Mouse (Mus musculus) heart, postnatal 36 days (tissue): ENCODE data around the gene Myom3. TPM values are rescaled to one million over a fixed set of nuclear protein-coding genes. Genes with fewer than 3 reads are reported as not detected.
"Not testable (repeated sequence)": the region's sequence is repeated elsewhere in the genome, so short reads cannot be mapped to it uniquely, and the experiment has no call there.

ENCODE experiments used
- DNase-seq, 2 experiments: peaks; one replicate each; pipeline ENCODE4 v3.0.0; 2021 to 2022
- intact Hi-C: fragments of 180-260 bp; cut with DNase I; formaldehyde crosslinking; loops from one replicate; pipeline ENCODE4 v1.15.1; 2025
- total RNA-seq, 2 experiments: library from RNA; stranded (reverse); gene quantifications; 2 replicates each; pipeline ENCODE4 v1.2.3; 2021

Myom3 gene
- total RNA-seq: under 1 TPM; 0.86 to 0.95 TPM

DNA sequence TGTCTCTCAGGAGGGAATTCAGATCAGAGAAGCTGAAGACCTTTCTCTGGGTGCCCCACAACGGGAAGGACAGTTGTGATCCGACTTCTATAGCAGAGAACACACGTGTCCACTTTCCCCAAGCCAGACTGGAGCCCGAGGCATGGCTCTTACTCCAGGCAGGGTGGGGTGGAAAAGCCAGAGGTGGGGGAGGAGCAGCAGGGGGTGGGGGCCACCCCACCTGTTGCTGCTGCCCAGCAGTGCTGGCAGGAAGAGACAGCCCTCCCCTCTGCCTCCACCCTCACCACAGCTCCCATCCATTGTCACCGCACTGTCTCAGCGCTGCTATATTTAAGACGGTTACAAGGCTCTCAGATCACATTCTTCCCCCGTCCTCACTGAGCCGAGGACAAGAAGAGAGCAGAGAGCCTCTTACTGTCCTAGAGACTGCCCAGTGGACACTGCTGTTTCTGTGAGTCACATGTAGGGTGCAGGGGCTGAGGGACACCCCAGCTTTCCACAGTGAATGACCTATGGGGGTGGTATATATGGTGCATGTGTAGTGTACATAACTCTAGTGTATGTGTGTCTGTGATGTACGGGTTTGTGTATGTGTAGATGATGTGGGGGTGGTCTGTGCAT is at the start of gene Myom3:
TSS of gene Myom3 (plus strand) at position 360 of the 621 bp plus-strand sequence.
- intact Hi-C loops: loop anchor here (2.0 kb wide), 1 partner anchor 51 kb away; no protein-coding TSS in a partner anchor
- DNase-seq: no peak

DNA sequence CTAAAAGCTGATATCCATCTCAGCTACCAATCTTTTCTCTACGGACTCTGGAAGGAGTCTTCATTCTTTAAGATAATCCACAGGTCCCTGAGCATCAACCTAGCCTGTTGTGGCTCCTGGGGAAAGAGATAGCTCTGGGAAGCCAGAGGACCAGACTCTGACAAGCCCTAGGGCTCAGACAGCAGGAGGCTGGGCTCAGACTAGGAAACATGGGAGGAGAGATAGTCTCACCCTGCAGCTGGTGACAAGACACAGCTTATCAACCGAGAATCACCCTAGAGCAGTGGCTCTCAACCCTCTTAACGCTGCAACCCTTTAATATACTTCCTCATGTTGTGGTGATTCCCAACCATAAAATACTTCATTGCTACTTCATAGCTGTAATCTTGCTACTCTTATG is 49.1 kb upstream of the Myom3 start:
- intact Hi-C loops: no loop called here

DNA sequence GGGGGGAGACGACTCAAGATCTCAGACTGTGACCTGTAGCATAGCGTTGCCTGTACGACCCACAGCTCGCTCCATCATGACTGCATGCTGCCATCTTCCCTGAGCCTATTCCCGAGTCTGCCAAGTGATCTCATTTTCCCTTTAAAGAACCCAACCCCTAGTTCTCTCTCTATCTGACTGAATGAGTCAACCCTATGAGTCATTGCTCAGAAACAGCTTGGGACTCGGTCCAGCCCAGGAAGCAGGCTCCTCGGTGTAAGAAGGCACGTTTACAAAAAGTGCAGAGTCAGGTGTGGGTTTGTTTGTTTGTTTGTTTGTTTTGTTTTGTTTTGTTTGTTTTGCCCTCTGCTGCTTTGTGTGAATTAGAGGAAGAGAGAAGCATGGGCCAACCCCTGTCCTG is 44.7 kb upstream of the Myom3 start:
- intact Hi-C loops: no loop called here
- DNase-seq: no peak

More for the DNA sequence above, 49.1 kb upstream of the Myom3 start:
- DNase-seq: no peak

DNA sequence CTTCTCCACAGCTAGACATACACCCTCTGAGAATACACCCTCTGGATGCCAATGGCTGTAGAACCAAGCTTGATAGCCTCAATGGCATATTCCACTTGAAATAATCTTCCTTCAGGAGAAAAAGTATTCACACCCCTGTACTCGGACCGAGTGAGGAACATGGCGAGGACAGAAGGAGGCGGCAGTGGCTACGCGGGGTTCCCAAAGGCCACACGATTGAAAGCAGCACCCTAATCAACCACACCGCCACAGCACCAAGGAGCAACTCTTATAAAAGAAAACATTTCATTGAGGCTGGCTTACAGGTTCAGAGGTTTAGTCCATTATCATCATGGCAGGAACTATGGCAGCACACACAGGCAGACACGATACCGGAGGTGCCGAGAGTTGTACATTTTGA is 43.1 kb upstream of the Myom3 start:
- intact Hi-C loops, DNase-seq: not testable (repeated sequence)

DNA sequence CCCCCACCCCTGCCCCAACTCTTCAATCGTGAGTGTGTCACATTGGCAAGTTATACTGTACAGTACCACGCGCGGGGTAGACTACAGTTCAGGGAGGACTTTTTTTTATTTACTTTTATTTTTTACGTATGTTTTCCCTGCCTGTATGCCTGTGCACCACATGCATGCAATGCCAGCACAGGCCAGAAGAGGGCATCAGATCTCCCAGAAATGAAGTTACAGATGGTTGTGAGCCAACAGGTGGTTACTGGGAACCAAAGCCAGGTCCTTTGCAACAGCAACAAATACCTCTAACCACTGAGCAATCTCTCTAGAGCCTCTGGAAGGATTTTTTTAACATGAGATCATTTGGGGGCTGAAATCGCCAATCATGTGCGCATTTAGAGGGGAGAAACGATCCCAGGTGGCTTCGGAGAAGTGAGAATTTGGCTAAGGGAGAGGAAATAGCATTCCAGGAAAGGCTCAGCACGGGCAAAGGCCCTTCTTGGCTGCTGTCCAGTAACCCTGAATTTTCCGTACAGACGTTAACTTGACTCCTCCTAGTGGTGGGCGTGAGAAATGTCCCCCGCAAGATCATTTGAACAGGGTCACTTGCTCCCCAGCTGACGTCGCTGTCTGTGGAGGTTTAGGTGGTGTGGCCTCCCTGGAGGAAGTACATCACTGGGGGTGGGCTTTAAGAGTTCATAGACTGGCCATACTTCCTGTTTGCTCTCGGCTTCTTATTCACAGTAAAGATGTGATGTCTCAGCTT is 36.8 kb upstream of the Myom3 start:
- no peak for DNase-seq
- intact Hi-C loops: no loop called here

DNA sequence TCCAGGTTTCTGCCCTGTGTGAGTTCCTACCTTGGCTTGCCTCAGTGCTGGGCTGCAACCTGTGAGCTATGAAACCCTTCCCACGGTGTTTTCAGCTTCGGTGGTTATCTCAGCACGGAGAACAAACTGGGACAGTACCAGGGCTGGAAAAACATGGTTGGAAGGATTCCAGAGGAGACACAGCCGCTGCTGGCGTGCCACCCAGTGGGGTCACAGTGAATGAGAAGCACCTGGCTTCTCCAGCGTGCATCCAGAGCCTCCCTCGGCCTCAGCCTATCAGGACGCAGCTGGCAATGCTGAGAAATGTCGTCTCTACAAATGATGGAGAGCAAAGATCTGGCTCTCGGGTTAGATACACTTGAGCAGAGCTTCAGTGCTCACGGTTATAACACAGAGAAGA is 33.1 kb upstream of the Myom3 start:
- DNase-seq: peak in 1 of 2 experiments; percentile 25
- intact Hi-C loops: no loop called here

DNA sequence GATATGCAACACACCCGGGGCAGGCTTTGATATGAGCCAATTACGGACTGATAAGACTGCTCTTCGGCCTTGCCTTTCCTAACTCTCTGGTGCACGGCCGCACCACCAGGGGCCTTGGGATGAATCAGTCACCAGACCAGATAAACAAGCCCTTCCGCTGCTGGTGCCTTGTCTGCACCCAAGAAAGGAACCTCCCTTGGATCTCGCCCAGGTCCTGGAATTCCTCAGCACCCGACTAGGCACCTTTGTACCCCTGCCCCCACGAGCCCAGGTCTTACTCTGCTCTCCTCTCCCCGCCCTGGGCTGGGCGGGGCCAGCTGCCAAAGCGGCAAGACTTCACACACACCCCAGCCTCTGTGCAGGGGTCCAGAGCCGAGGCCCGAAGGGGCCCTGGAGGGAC is 31.7 kb upstream of the Myom3 start, which contains the start of gene Il22ra1:
TSS of gene Il22ra1 (plus strand) at position 356 of the 400 bp plus-strand sequence.
- intact Hi-C loops: no loop called here
- DNase-seq: no peak

DNA sequence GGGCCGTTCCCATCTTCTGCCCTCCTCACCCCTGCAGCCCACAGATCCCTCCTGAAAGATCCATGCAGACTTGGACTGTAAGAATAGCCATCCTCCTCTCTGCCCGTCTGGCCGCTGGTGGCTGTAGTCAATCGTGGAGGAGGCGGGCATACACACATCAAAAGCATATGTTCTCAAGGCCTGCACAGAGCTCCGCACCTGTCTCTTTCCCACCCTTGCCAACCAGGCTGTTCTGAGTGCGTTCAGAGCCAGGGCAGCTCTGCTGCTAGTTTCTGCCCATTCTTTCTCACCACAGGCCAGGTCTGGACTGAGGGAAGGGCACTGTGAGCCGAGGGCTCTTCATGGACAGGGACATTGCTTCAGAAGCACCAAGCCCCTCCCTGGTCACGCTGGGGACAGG is 29.3 kb upstream of the Myom3 start:
- no peak for DNase-seq
- intact Hi-C loops: loop anchor here (2.0 kb wide), 1 partner anchor 33 kb away; no protein-coding TSS in a partner anchor

DNA sequence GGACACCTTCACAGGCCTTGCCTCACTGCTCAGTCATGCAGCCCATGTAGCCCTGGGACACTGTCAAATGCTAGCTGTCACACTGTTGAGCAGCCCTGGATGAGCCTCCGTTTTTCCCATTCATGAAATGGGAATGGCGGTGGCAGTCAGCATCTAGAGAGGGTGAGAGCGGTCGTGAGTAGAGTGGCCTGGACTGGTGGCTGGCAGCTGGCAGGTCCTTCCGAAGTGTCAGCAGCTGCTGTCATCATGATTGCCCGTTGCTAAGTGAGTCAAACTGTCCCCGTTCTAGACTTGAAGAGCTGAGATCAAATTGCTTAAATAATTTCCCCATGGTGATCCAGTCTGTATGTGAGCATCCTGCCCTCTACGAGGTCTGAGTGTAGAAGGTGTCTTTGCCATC is 28.6 kb upstream of the Myom3 start:
- intact Hi-C loops: loop anchor here (2.0 kb wide), 1 partner anchor 32 kb away; no protein-coding TSS in a partner anchor
- DNase-seq: no peak

DNA sequence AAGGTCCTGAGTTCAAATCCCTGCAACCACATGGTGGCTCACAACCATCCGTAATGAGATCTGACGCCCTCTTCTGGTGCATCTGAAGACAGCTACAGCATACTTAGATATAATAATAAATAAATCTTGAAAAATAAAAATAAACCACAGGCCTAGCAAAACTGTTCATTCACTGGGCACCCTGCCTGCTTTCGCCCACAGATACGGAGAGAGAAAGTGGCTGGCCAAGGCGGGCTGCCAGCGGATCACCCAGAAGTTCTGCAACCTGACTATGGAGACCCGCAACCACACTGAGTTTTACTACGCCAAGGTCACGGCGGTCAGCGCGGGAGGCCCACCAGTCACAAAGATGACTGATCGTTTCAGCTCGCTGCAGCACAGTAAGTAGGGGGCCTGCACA is 25.6 kb upstream of the Myom3 start:
- intact Hi-C loops: no loop called here
- no peak for DNase-seq

DNA sequence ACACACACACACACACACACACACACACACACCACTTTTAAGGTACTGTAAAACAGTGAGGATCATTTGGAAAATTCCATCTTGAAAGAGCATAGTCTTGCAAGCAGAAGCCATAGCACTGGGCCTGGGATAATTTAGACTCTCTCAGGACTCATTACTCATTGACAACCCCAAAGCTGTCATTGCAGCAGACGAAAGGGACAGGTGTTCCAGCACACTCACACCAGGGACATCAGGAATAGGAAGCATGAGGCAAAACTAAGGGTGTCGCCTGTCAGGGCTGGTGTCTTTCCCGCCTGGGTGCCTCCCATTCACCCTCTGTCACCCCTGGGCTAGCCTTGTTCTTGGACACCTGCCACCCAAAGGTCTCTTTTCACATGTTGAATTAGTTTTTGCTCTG is 22.6 kb upstream of the Myom3 start:
- DNase-seq: no peak
- intact Hi-C loops: no loop called here

DNA sequence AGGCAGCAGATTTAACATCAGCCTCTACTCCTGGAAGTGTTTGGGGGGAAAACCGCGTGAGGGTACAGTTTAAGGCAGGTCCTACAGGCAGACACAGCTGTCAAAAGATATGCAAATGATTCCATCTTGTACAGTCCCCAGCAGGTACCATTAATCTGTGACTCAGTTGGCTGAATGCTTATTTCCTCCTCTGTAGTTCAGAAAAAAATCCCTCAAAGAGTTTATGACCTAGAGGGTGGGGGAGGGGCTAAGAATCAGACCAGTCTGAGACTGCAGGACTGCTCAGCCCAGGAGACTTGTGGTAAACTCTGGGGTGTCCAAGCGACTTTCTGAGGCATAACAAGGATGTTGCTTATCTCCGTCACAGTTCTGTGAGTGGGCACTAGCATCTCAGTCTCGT is 21.3 kb upstream of the Myom3 start:
- intact Hi-C loops: no loop called here

DNA sequence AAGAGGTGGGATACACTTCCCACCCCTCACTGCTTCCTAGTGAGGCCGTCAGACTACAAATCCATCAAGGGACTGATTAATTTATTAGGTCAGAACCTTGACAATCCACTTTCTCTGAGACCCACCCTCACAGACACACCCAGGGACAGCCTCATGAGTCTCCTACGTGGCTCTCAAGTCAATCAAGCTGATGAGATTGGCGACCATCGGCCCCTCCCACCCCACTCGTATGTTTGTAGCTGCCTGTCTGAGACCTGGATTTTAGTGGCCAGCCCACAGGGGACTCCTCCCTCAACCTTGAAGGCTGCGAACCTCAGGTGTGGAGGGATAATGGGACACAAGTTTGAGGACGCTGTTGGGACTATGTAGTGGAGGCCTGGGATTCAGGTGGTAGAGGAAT is 20.4 kb upstream of the Myom3 start:
- DNase-seq: no peak
- intact Hi-C loops: no loop called here

More for the DNA sequence above, 21.3 kb upstream of the Myom3 start:
- DNase-seq: no peak

DNA sequence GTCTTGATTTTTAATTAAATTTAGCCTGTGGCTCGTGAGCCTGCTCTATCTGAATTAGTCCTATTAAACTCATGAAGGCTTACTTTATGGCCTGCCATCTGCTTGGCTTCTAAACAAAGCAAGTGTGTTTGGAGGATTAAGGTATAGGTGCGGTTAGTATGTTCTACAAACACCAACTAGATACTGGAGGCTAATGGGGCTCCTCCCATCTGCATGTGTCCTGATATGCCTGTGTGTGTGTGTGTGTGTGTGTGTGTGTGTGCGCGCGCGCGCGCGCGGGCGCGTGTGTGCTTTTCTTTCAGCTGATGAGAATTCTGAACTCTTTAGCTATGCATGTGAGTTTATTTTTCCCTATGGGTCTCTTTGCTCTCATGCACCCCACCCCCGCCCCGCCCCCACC is 19.8 kb upstream of the Myom3 start:
- intact Hi-C loops: no loop called here
- no peak for DNase-seq

DNA sequence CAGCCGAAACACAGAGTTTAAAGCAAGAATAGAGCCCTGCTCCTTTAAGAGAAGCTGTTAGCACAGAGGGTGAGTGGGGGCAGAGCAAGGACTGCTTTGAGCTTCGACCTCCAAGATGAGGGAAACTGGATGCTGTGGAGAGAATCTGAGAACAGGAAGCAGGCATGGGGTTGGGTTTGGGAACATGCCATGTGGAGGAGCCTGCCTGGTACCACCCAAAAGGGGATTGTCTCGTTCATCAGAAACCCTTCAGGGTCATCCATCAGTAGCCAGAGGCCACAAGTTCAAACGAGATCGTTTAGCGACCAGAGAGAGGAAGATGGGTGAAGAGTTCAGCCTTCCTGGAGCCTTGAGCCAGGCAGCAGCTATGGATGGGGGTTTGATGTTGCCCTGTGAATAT is 16.0 kb upstream of the Myom3 start:
- no peak for DNase-seq
- intact Hi-C loops: no loop called here

DNA sequence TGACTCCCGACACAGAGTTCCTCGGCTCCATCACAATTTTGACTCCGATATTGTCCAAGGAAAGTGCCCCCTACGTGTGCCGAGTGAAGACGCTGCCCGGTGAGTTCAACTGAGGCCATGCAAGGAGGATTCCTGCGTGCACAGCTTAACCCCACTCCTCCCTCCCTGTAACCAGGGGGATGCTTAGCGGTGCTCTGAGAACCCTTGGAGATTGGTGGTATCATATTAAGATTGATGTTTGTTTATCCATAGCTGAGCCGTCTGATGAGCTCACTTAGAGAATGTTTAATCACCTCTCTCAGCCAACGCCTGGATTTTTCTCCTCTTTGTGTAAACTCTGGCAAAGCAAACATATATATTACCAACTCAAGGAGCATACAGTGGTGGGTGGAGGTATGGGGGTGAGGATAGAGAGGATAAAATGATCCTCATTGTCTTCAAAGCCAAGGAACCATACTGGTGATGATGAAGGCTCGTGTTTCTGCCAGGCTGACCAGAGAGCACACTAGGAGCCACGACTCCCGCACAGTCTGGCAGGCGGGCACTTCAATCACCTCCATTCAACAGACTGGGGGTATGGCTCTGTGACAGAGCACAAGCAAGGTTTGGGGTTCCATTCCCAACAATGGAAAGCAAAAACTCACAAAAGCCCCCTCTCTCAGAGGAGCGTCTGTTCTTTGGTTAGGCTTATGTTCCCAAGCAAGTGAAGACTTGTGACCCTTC is 14.6 kb upstream of the Myom3 start:
- intact Hi-C loops: no loop called here
- no peak for DNase-seq

DNA sequence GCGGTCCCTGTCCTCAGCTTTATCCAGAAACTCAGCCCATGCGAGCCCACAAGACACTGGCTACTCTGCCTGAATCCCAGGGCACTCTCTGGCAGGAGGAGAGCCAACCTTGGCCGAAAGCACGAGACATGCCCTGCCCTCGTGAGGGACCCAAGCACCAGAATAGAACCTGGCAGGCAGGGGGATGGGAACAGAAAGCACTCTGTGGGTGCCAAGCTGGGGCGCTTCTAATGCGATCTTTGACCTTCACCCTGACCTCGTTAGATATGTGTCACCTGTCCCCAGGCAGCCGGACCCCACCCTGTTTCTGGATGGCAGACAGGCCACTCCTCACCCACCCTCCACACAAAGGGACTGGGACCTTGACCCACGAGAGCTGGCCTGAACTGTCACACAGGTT is 13.9 kb upstream of the Myom3 start:
- intact Hi-C loops: no loop called here
- peak; percentile 38 to 56 for DNase-seq

DNA sequence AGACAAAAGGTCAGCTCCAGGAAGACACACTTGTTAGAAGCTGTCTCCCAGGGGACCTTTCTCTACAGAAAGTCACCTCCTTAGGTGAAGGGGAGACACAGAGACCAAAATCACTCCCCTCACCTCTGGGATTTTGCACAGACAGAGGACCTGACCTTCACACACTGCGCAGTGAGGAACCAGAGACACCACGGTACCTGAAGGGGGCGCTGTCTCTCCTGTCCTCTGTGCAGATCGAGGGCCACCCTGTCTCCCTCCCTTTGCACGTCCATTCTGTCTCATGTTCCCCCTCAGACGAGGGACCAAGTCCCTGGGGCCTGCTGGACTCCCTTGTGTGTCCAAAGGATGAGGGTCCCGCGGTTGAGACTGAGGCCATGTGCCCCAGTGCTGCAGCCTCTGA is 8.6 kb upstream of the Myom3 start:
- no peak for DNase-seq
- intact Hi-C loops: no loop called here

DNA sequence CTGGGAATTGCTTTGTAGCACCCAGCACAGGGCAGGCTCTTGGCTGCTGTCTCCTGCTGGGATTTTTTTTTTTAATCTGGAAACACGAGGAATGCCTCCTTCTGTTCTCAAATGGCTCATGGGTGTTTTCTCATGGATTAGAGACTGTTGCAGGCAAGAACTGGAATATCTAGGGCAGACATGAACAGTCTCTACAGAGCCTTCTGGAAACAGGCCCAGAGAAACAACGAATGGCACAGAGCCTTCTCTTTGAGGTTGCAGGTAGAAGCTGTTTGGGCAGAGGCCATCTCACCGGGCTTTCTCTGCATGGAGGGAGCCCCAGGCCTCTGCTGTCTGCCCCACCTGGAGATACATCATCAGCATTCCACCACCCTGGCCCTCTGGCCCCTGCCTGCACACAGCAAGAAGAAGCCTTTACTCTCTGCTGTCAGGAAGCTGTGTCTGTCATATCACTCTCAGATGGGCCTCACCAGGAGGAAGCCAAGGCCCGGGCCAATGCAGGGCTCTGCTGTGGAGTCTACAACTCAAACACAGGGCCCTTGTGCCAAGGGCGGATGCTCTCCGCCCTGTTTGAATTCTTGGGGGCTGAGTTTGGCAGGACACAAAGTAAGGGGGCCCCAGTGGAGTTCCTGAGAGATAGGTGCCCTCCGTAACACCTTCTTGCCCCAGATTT is 7.3 kb upstream of the Myom3 start:
- no peak for DNase-seq
- intact Hi-C loops: no loop called here

DNA sequence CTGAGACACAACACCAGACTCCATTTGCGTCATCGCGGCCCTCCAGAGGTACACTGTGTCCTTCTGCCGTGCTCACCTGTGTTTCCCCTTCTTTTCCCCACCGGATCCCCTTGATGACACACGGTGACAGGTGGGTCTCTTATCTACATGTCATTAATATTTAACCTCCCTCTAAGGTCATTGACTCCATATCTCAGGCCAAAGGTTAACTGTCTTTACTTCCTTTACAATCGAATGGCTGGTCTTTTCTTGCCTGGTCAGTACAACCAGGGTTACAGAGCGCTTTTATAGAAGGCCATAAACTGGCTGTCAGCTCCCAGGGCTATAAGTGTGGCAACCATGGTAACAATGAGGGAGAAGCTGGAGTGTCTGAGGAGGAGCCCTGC is 6.7 kb upstream of the Myom3 start:
- no peak for DNase-seq
- intact Hi-C loops: no loop called here

DNA sequence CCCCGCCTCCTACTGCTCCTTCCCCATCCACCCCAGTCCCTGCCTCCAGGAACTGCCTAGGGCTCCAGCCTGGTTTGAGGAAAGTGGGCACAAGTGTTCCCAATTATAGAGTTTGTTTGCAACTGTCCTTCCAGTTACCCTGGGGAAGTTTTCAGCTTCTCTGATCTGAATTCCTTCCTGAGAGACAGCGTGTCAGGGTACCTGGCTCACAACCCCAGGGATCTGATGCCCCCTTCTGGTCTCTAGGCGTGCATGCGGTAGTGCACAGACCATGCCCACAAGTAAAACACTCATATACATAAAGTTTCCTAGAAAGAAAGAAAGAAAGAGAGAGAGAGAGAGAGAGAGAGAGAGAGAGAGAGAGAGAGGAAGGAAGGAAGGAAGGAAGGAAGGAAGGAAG is 1.2 kb upstream of the Myom3 start:
- DNase-seq: no peak

More for the DNA sequence above, 1.2 kb upstream of the Myom3 start:
- intact Hi-C loops: loop anchor here (2.0 kb wide), 1 partner anchor 50 kb away; no protein-coding TSS in a partner anchor
